Mouse (Mus musculus): Measurements from ENCODE around the gene Ncoa1. TPM values are rescaled to one million over a fixed set of nuclear protein-coding genes. Genes with fewer than 3 reads are reported as not detected.

The Ncoa1 gene
- polyA plus RNA-seq, 2 experiments = 1.1 to 1.7 TPM

DNA sequence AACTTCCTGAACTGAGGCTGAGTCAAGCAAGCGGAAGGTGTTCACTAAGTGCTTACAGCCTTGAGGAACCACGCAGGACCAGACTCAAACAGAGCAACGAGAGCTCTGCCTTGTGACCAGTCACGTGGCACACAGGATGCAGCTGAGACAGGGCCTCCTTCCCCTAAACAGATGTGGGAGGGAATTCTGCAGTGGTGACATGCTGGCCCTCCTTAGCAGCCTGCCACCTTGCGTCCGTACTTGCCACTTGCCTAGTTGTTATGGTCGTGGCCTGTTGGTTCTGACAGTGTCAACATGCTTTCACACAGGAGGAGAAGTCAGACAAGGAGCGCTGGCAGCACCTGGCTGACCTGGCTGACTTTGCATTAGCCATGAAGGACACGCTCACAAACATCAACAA, 265.8 kb downstream of the Ncoa1 start:
- DNase-seq (ENCODE audit: low read depth in 3 of 3, low spot score in 3 of 3) (no peak), ATAC-seq (ENCODE audit: insufficient read depth) (0 out of 2 replicates have a peak, but pooled peaks have one; percentile 26)
- 60% methylated on average over 9 of the region's 9 CpGs for WGBS (ENCODE audit: insufficient replicate concordance)
- H3K9ac ChIP-seq (replicated peaks) = no peak overlapping the region
- H3K36me3 ChIP-seq (replicated peaks; ENCODE audit: control insufficient read depth, insufficient read depth, low read depth) = peaks cover 6% of the 10 kb centered on the region; the same call in 1 of the 2 replicates
- no peaks in the 10 kb centered on the region for H3K4me1 ChIP-seq (replicated peaks; ENCODE audit: control insufficient read depth in 2 of 2, insufficient read depth in 2 of 2, low read length in 1 of 2)
- TF ChIP-seq CTCF (IDR thresholded peaks at IDR 0.05; ENCODE audit: low read depth) = no peak; the same call in 1 of the 2 replicates
- no peak for TF ChIP-seq EP300 (IDR thresholded peaks at IDR 0.05; ENCODE audit: low read depth)
- H3K9me3 ChIP-seq (ENCODE audit: control insufficient read depth, low read length) = no peaks in the 10 kb centered on the region
- H3K27me3 ChIP-seq (ENCODE audit: control insufficient read depth, insufficient read depth, low read length) = no peaks in the 10 kb centered on the region
- no peak overlapping the region for H3K4me3 ChIP-seq (ENCODE audit: insufficient read depth in 1 of 2, low read depth in 2 of 2, low read length in 2 of 2)
- no peak overlapping the region for H3K4me2 ChIP-seq (ENCODE audit: low read depth)
- no peak overlapping the region for H3K27ac ChIP-seq

DNA sequence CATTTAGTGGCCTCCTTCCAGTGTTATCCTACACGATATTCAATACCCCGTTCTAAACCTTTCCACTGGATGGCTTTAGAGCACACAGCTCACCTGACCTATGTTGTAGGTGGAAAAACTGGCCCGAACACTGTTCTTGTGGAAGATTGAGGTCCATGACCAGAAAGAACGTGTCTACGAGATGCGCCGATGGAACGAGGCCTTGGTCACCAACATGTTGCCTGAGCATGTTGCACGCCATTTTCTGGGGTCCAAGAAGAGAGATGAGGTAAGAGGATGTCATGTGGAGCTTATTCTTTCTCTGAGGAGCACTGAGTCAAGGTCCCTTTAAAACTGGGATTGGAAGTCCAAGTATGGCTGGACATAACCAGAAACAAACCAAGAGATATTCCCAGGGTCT, 267.8 kb downstream of the Ncoa1 start:
- WGBS (ENCODE audit: insufficient replicate concordance) = 85% methylated on average over 9 of the region's 9 CpGs
- DNase-seq (ENCODE audit: low read depth in 3 of 3, low spot score in 3 of 3) = no peak

DNA sequence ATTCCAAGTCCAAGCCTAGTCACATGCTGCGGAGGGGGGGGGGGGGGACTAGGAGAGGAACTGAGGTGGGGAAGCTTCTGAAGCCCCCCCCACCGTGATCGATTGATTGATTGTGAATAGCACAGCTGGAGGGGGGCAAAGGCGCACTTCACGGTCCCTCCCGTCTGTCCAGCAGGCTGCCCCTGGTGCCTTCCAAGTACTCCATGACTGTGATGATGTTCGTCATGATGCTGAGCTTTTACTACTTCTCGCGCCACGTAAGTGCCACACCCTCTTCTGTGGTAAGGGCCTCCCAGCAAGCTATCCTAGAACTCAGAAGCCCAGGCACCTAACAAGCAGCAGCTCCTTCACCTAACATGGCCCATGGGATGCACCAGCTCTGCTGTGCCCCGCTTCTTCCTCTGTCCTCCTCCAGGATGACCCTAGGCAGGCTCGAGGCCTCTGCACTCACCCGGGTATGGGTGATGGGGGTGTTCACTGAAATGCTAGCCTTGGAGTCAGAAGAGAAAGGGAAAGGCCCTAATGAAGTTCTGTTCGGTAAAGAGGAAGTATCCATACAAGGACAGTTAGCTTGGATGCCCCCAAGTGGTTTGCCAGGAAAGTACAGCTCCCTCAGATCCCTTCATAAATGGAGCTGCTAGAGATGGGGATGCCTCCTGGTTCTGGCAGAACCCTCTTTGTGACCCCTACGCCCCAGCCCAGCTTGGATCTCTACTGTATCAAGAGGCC, 268.4 kb downstream of the Ncoa1 start:
- H3K4me1 ChIP-seq (replicated peaks; ENCODE audit: control insufficient read depth in 2 of 2, insufficient read depth in 2 of 2, low read length in 1 of 2) = no peaks in the 10 kb centered on the region
- H3K36me3 ChIP-seq (replicated peaks; ENCODE audit: control insufficient read depth, insufficient read depth, low read depth) = peaks cover 2% of the 10 kb centered on the region; the same call in 1 of the 2 replicates
- H3K27me3 ChIP-seq (ENCODE audit: control insufficient read depth, insufficient read depth, low read length) = no peaks in the 10 kb centered on the region
- no peak overlapping the region for H3K27ac ChIP-seq
- WGBS (ENCODE audit: insufficient replicate concordance) = 68% methylated on average over 15 of the region's 15 CpGs
- H3K9ac ChIP-seq (replicated peaks) = no peak overlapping the region
- no peaks in the 10 kb centered on the region for H3K9me3 ChIP-seq (ENCODE audit: control insufficient read depth, low read length)
- H3K4me2 ChIP-seq (ENCODE audit: low read depth) = no peak overlapping the region
- no peak for TF ChIP-seq EP300 (IDR thresholded peaks at IDR 0.05; ENCODE audit: low read depth)
- TF ChIP-seq CTCF (IDR thresholded peaks at IDR 0.05; ENCODE audit: low read depth) = peak; percentile 59
- ATAC-seq (ENCODE audit: insufficient read depth) (no peak), DNase-seq (ENCODE audit: low read depth in 3 of 3, low spot score in 3 of 3) (no peak)
- H3K4me3 ChIP-seq (ENCODE audit: insufficient read depth in 1 of 2, low read depth in 2 of 2, low read length in 2 of 2) = no peak overlapping the region

More for the DNA sequence above, 267.8 kb downstream of the Ncoa1 start:
- ATAC-seq (ENCODE audit: insufficient read depth) = no peak
- Histone ChIP-seq H3K9ac (replicated peaks) (no peak overlapping the region), H3K4me3 (ENCODE audit: insufficient read depth in 1 of 2, low read depth in 2 of 2, low read length in 2 of 2) (no peak overlapping the region), H3K27ac (no peak overlapping the region), H3K27me3 (ENCODE audit: control insufficient read depth, insufficient read depth, low read length) (no peaks in the 10 kb centered on the region), H3K36me3 (replicated peaks; ENCODE audit: control insufficient read depth, insufficient read depth, low read depth) (peaks cover 2% of the 10 kb centered on the region; the same call in 1 of the 2 replicates), H3K9me3 (ENCODE audit: control insufficient read depth, low read length) (no peaks in the 10 kb centered on the region), H3K4me1 (replicated peaks; ENCODE audit: control insufficient read depth in 2 of 2, insufficient read depth in 2 of 2, low read length in 1 of 2) (no peaks in the 10 kb centered on the region), H3K4me2 (ENCODE audit: low read depth) (no peak overlapping the region)
- TF ChIP-seq CTCF (IDR thresholded peaks at IDR 0.05; ENCODE audit: low read depth) (no peak), EP300 (IDR thresholded peaks at IDR 0.05; ENCODE audit: low read depth) (no peak)

DNA sequence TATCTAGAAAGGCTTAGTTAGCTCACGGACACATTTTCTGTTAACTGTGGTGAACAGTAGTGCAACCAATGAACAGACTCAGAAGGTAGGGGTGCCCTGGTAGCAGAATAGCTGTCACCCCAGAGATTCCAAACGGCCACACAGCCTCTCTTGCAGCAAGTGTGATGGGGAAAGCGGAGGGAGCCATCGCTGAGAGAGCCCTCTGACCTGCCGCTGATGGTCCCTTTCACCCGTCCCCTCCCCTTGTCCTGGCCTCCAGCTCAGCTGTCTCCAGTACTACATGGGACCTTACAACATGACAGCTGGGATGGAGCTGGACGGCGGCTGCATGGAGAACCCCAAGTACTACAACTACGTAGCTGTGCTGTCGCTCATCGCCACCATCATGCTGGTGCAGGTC, 270.9 kb downstream of the Ncoa1 start:
- ATAC-seq (ENCODE audit: insufficient read depth) (no peak), DNase-seq (ENCODE audit: low read depth in 3 of 3, low spot score in 3 of 3) (no peak)
- no peak overlapping the region for H3K27ac ChIP-seq

DNA sequence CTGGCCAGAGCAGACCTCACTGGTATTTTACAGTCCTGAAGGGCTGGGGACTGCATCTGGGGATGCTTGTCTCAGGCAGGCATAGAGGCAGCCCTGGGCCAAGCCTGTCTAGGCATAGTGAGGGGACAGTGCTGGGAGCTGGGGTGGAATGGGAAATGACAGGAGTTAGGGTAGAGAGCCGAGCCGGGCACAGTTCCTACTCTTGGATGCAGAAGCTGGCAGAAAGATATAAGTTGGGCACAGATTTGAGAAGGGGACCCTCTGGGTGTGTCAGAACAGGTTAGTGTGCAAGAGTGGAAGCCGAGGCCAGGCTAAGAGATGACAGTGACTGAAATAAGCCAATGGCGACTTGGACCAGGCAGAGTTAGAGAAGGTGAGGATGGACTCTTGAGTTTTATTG, 274.8 kb downstream of the Ncoa1 start:
- Histone ChIP-seq H3K9ac (replicated peaks) (no peak overlapping the region), H3K4me1 (replicated peaks; ENCODE audit: control insufficient read depth in 2 of 2, insufficient read depth in 2 of 2, low read length in 1 of 2) (no peaks in the 10 kb centered on the region), H3K36me3 (replicated peaks; ENCODE audit: control insufficient read depth, insufficient read depth, low read depth) (no peaks in the 10 kb centered on the region), H3K27me3 (ENCODE audit: control insufficient read depth, insufficient read depth, low read length) (no peaks in the 10 kb centered on the region), H3K9me3 (ENCODE audit: control insufficient read depth, low read length) (no peaks in the 10 kb centered on the region), H3K4me3 (ENCODE audit: insufficient read depth in 1 of 2, low read depth in 2 of 2, low read length in 2 of 2) (no peak overlapping the region), H3K27ac (no peak overlapping the region), H3K4me2 (ENCODE audit: low read depth) (no peak overlapping the region)
- 68% methylated on average over 4 of the region's 4 CpGs for WGBS (ENCODE audit: insufficient replicate concordance)
- TF ChIP-seq CTCF (IDR thresholded peaks at IDR 0.05; ENCODE audit: low read depth) = no peak
- ATAC-seq (ENCODE audit: insufficient read depth) = no peak
- no peak for DNase-seq (ENCODE audit: low read depth in 3 of 3, low spot score in 3 of 3)

More for the DNA sequence above, 270.9 kb downstream of the Ncoa1 start:
- Histone ChIP-seq H3K4me3 (ENCODE audit: insufficient read depth in 1 of 2, low read depth in 2 of 2, low read length in 2 of 2) (no peak overlapping the region), H3K4me1 (replicated peaks; ENCODE audit: control insufficient read depth in 2 of 2, insufficient read depth in 2 of 2, low read length in 1 of 2) (no peaks in the 10 kb centered on the region), H3K9me3 (ENCODE audit: control insufficient read depth, low read length) (no peaks in the 10 kb centered on the region), H3K4me2 (ENCODE audit: low read depth) (no peak overlapping the region), H3K27me3 (ENCODE audit: control insufficient read depth, insufficient read depth, low read length) (no peaks in the 10 kb centered on the region), H3K36me3 (replicated peaks; ENCODE audit: control insufficient read depth, insufficient read depth, low read depth) (peaks cover under 1% of the 10 kb centered on the region; the same call in 1 of the 2 replicates), H3K9ac (replicated peaks) (no peak overlapping the region)
- 83% methylated on average over 11 of the region's 11 CpGs for WGBS (ENCODE audit: insufficient replicate concordance)
- TF ChIP-seq EP300 (IDR thresholded peaks at IDR 0.05; ENCODE audit: low read depth) (no peak), CTCF (IDR thresholded peaks at IDR 0.05; ENCODE audit: low read depth) (no peak)

Data from liver, embryonic 14.5 days (tissue).